8 mouse cellular contexts compared by ENCODE assay signal in the genomic region with DNA sequence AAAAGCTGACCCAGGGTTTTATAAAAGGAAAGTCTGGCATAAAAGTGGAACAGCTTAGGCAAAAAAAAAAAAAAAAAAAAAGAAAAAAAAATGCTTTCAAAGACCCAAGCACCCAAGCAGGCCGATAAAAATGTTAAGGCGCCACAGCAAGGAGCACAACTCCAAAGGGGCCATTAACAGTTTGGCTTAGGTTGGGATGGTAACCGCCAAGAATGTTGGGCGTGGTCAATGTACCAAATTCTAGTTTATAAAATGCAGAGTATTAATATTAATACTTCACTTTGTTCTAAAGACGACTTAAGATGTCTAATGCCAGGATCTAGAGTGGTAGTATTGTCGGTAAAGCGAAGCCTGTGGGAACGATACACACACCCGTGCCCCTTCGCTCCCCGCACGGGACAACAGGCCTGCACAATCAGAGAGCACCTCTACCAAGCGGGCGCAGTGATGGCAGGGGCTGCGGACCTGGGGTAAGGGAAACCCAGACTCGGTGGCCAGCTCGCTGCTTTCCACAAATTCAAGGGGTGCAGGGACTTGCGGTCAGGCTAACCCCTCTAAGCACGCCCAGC. TPM values are rescaled to one million over a fixed set of nuclear protein-coding genes. Genes with fewer than 3 reads are reported as not detected.
DNase-seq lines count a peak whose midpoint lies in the region; ATAC-seq and TF ChIP-seq lines count a peak whose summit lies in the region.

No protein-coding gene starts in this region.

- no peak for DNase-seq in left cerebral cortex, adult 2 months (ENCODE audit: extremely low spot score in 1 of 2, low spot score in 2 of 2)
- no peak for DNase-seq in left cerebral cortex, postnatal 10 days (ENCODE audit: extremely low spot score in 1 of 2, low spot score in 2 of 2)
- DNase-seq in embryo, embryonic 10.5 days (ENCODE audit: low spot score): no peak
- DNase-seq in adrenal gland, postnatal 25 days: no peak
- DNase-seq in kidney, adult 8-10 months: no peak

- intact Hi-C loops in left cerebral cortex, adult 2 months (cut with DNase I): loop anchor here (2.0 to 5.0 kb wide), 5 partner anchors 50 to 693 kb away; a partner anchor contains a TSS
- intact Hi-C loops in left cerebral cortex, postnatal 10 days (cut with DNase I): loop anchor here (5.0 kb wide), 2 partner anchors 112 to 243 kb away; no protein-coding TSS in a partner anchor

- H3K9me3 ChIP-seq in hindbrain, embryonic 12.5 days (replicated peaks): no peaks in the 10 kb centered on the region

- H3K4me3 ChIP-seq in left cerebral cortex, adult 2 months: peak overlapping the region; percentile 95
- peak overlapping the region; percentile 90 for H3K4me3 ChIP-seq in brown adipose tissue, adult 24 weeks (ENCODE audit: insufficient read depth, low read depth, low read length)
- peak overlapping the region; percentile 95 for H3K4me3 ChIP-seq in hindbrain, embryonic 12.5 days

- no peak for TF ChIP-seq CTCF in left cerebral cortex, adult 2 months (IDR thresholded peaks at IDR 0.05)

- no peaks in the 10 kb centered on the region for H3K27me3 ChIP-seq in hindbrain, embryonic 12.5 days

- H3K4me1 ChIP-seq in brown adipose tissue, adult 24 weeks (ENCODE audit: control insufficient read depth, insufficient read depth, insufficient read length, low read length): no peaks in the 10 kb centered on the region
- peaks cover 16% of the 10 kb centered on the region for H3K4me1 ChIP-seq in hindbrain, embryonic 12.5 days

- H3K27ac ChIP-seq in left cerebral cortex, adult 2 months: peak overlapping the region; percentile 78
- H3K27ac ChIP-seq in brown adipose tissue, adult 24 weeks (replicated peaks; ENCODE audit: low read depth, low read length): no peak overlapping the region
- H3K27ac ChIP-seq in hindbrain, embryonic 12.5 days: peak overlapping the region; percentile 98

- WGBS in hindbrain, embryonic 12.5 days: 2% methylated on average over 19 of the region's 19 CpGs

- H3K9ac ChIP-seq in hindbrain, embryonic 12.5 days: peak overlapping the region; percentile 92

- no peaks in the 10 kb centered on the region for H3K36me3 ChIP-seq in hindbrain, embryonic 12.5 days

- peak; percentile 2; the same call in 1 of the 2 replicates for ATAC-seq in hindbrain, embryonic 12.5 days (ENCODE audit: low FRiP score)
- ATAC-seq in megakaryocyte progenitor cell, adult 5-6 weeks (replicated peaks; ENCODE audit: poor library complexity): peak; percentile 32

- peak overlapping the region; percentile 91 for H3K4me2 ChIP-seq in hindbrain, embryonic 12.5 days (replicated peaks)

RNA-seq across cellular contexts. Expression of a gene that starts 0.9 kb away (rescaled TPM):
- 10 to 100 TPM; 53.9 to 57.3 TPM for total RNA-seq in left cerebral cortex, adult 2 months (2021)
- total RNA-seq in left cerebral cortex, postnatal 10 days (2021): 10 to 100 TPM; 46.9 to 54.9 TPM
- polyA plus RNA-seq in brown adipose tissue, adult 24 weeks (2012; ENCODE audit: insufficient read depth, insufficient read length, missing spikeins): 2.6 and 2.7 TPM in 2 replicates
- 64.4 and 71.9 TPM in 2 replicates for polyA plus RNA-seq in hindbrain, embryonic 12.5 days (2016; fragmentation: Nextera tagmentation; extraction: Ambion mirVana)
- 6.5 and 9.7 TPM in 2 replicates for total RNA-seq in megakaryocyte progenitor cell, adult 5-6 weeks (2015)
- total RNA-seq in megakaryocyte progenitor cell, adult 5-6 weeks (2017): 2.6 and 4.0 TPM in 2 replicates
- 15.3 and 16.2 TPM in 2 replicates for total RNA-seq in adrenal gland, postnatal 25 days (2021)
